8 mouse cellular contexts compared by ENCODE assay signal in genomic region chr5:40952901-40953595, GRCm38 (mm10).
A peak's percentile ranks its signal among the peaks of the same experiment; 100 is the strongest.
DNase-seq lines count a peak whose midpoint lies in the region; ATAC-seq and TF ChIP-seq lines count a peak whose summit lies in the region.

No protein-coding gene starts in this region.

- no peak for TF ChIP-seq EP300 in ES-Bruce4 (IDR thresholded peaks at IDR 0.05; ENCODE audit: insufficient read depth, low read depth, low read length)
- no peak for TF ChIP-seq EP300 in liver, postnatal 0 days (IDR thresholded peaks at IDR 0.05; ENCODE audit: low read depth)

- no peak for TF ChIP-seq POLR2A in ES-Bruce4 (IDR thresholded peaks at IDR 0.05; ENCODE audit: insufficient read depth, low read length)

- H3K4me1 ChIP-seq in ES-Bruce4 (ENCODE audit: control insufficient read depth, insufficient read depth, low read length), result no peaks in the 10 kb centered on the region
- no peaks in the 10 kb centered on the region for H3K4me1 ChIP-seq in liver, postnatal 0 days (ENCODE audit: insufficient read depth)

- H3K4me2 ChIP-seq in liver, postnatal 0 days (ENCODE audit: low read depth, low read length), result no peak overlapping the region

- no peaks in the 10 kb centered on the region for H3K27me3 ChIP-seq in ES-Bruce4 (ENCODE audit: control insufficient read depth, insufficient read depth, low read length, poor library complexity, severe bottlenecking)
- no peaks in the 10 kb centered on the region for H3K27me3 ChIP-seq in liver, postnatal 0 days (ENCODE audit: insufficient read depth, low read length)

- H3K27ac ChIP-seq in ES-Bruce4 (ENCODE audit: insufficient read depth, low read length), result no peak overlapping the region
- no peak overlapping the region for H3K27ac ChIP-seq in liver, postnatal 0 days (ENCODE audit: low read depth)

- TF ChIP-seq CTCF in ES-Bruce4 (IDR thresholded peaks at IDR 0.05; ENCODE audit: low read depth, low read length), result peak; percentile 68
- peak; percentile 67 for TF ChIP-seq CTCF in liver, postnatal 0 days (IDR thresholded peaks at IDR 0.05; ENCODE audit: low read depth)

- peak; percentile 22 for DNase-seq in adrenal gland, adult 8-10 months
- DNase-seq in embryo, embryonic 9.5 days (ENCODE audit: extremely low spot score), result peak; percentile 40
- DNase-seq in heart, postnatal 36 days, result peak; percentile 14 to 27
- peak; percentile 3 for DNase-seq in large intestine, adult 2 months (ENCODE audit: low read depth, low spot score)
- peak; percentile 36 for DNase-seq in liver, postnatal 0 days
- peak; percentile 9 for DNase-seq in retina, adult 2 months (ENCODE audit: low read depth, low spot score)
- DNase-seq in T-cell, adult 2 months (ENCODE audit: low spot score), result no peak

- intact Hi-C loops in heart, postnatal 36 days (cut with DNase I), result loop anchor here (10.0 kb wide), 1 partner anchor 668 kb away; no protein-coding TSS in a partner anchor

- 2% methylated on average over 4 of the region's 4 CpGs for WGBS in large intestine, adult 2 months
- 2% methylated on average over 4 of the region's 4 CpGs for WGBS in liver, postnatal 0 days (ENCODE audit: insufficient replicate concordance)

- H3K9me3 ChIP-seq in ES-Bruce4 (replicated peaks; ENCODE audit: control insufficient read depth, insufficient read depth, low read length, poor library complexity, severe bottlenecking), result no peaks in the 10 kb centered on the region
- H3K9me3 ChIP-seq in liver, postnatal 0 days (ENCODE audit: low read length), result no peaks in the 10 kb centered on the region

- H3K4me3 ChIP-seq in ES-Bruce4 (ENCODE audit: low read depth, low read length), result no peak overlapping the region
- no peak overlapping the region for H3K4me3 ChIP-seq in liver, postnatal 0 days (ENCODE audit: low read depth, low read length)

- ATAC-seq in liver, postnatal 0 days, result peak; percentile 58

- H3K36me3 ChIP-seq in ES-Bruce4 (ENCODE audit: control insufficient read depth, insufficient read depth, low read length, poor library complexity, severe bottlenecking), result no peaks in the 10 kb centered on the region
- H3K36me3 ChIP-seq in liver, postnatal 0 days (replicated peaks; ENCODE audit: insufficient read depth, low read length), result no peaks in the 10 kb centered on the region

- no peak overlapping the region for H3K9ac ChIP-seq in ES-Bruce4 (ENCODE audit: low read depth, poor library complexity, severe bottlenecking)
- H3K9ac ChIP-seq in liver, postnatal 0 days (replicated peaks), result no peak overlapping the region
